Mouse (Mus musculus): ENCODE measurements around the gene Elf1.
"Not testable (repeated sequence)": the region's sequence is repeated elsewhere in the genome, so short reads cannot be mapped to it uniquely, and the experiment has no call there.

Gene Elf1

GRCm38 (mm10) chr14:79521471-79522117 lies 40.6 kb downstream of the Elf1 start:
- DNase-seq (ENCODE audit: low spot score), result no peak

DNA sequence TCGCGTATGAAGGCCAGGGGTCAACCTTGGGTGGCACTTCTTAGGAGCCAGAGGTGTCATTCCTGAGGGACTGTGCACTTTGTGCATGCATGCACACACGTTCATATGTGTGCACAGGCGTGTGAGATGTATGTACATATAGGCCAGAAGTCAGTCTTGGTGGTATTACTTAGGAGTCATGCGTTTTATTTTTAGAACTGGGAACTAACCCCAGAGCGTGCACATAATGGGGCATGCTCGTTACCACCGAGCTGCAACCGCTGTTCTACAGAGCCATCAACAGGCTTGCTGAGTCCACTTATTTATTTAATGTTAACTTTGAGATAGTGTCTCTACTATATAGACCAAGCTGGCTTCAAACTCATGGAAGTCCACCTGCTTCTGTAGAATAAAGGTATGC lies 41.4 kb downstream of the Elf1 start:
- DNase-seq (ENCODE audit: low spot score), result no peak

DNA sequence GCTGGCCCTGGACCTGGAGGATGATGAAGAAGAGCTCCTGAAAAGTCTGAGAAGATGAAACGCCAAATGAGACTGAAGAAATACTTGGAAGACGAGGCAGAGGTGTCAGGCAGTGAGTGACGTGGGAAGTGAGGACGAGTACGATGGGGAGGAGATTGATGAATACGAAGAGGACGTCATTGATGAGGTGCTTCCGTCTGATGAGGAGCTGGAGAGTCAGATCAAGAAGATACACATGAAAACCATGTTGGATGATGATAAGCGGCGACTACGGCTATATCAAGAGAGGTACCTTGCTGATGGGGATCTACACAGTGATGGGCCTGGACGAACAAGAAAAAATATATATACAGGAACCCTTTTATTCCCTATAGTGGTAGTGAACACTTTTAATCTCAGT lies 45.1 kb downstream of the Elf1 start:
- not testable (repeated sequence) for DNase-seq (ENCODE audit: low spot score)

- DNase-seq (ENCODE audit: low spot score), result no peak
These were observed 46.7 kb downstream of the Elf1 start for GRCm38 (mm10) chr14:79527704-79528103.

DNA sequence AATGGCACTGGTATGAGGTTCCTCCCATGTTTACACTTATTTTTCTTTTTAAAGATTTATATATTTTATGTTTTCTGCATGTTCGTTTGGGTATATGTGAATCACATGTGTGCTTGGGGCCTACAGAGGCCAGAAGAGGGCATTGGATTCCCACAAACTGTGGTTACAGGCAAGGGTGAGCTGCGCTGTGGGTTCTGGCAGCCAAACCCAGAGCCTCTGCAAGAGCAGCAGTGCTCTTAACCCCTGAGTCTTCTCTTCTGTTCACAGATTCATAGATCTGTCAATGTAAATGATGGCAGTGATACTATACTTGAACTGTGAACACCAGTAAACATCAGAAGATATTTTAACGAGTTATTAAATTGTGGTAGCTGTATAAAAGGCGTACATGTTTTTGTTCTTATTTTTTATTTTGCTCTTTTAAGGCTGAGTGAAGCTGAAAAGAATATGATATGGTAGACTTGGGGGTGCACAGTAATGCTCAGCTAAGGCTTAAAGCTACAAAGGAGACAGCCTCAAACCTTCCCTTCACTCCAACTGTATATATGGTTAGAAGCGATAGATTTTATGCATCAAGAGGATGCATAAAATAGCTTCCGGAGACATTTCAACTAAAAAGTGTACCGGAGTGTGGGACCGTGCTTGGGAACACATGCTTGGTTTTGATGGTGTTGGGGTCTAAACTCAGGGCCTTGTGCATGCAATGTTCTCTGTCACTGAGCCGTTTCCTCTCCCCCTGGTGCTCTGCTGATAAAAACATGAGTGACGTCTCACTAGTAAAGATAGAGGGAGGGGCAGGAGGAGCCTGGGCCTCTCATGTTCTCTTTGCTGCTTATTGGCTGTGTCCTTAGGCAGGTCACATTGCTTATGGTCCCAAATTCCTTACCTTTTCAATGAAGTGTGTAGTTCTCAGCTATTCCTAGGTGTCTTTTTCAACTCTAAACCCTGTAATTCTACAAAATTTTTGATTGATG lies 48.9 kb downstream of the Elf1 start:
- no peak for DNase-seq (ENCODE audit: low spot score)

DNA sequence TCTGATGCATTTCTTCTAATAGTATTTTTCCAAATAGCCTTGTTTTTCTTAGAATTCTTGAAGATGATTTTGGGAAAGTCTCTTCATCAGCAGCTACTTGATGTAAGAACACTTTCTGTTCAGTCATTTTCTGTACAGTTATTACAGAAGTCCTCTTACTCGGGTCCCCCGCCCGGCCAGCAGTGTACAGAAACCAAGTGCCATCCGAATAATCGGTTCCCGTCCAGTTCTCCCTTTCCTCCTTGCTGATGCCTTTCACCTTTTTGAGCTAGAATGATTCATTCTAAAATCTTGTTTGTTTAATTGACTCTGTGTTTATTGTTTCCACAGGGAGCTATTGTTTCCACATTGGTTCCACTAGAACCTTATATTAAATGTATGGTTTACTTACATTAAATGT lies 49.8 kb downstream of the Elf1 start:
- DNase-seq (ENCODE audit: low spot score), result no peak

DNA sequence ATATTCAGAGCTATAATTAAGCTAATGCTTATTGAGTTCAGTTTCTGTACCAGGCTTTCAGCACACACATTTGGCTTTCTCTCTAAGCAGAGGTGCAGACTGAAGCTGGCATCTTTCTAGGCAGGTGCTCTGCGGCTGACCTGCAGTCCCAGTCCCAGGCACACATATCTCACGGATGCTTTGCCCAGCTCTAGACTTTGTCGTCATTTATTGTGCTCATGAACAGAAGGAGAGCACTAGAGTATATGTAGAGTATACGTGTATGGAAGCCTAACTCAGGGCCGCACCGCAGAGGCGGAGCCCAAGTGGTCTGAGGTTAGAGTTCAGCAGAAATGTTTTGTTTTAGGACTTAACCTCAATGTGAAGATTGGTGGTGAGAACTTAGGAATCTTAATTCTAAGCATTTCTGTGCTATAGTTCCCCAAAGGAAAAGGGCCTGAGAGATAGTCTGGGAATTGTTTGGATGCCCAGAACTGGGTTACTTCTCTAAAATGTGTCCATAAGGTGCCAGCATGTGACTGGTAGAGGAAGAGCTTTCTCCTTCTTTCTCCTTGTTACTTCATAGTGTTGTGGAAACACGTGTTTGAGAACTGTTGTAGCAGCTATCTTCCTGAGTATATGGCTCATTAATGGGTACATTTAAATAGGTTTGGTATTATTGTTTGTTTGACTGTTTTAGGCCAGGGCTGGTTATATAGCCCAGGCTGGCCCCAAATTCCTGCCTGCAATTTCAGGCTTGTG lies 51.2 kb downstream of the Elf1 start:
- DNase-seq (ENCODE audit: low spot score), result no peak

- no peak for DNase-seq (ENCODE audit: low spot score)
These were observed 52.4 kb downstream of the Elf1 start for GRCm38 (mm10) chr14:79533350-79533749.

DNA sequence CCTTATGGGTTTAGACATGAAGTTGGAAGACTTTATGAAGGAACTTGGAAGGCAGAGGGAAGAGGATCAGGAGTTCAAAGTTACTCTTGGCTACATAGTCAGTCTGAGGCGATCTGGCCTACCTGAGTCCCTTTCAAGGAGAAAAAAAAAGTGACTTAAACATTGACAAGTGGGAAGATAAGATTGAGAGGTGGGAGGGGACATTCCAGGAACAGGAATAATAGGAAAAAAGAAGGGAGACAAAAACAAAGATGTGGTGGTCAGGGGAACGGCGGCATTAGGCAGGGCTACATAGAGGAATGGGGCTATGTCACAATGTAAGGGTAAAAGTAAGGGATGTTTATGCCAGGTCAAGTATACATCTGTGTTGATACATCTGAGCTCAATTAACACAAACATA lies 53.2 kb downstream of the Elf1 start:
- DNase-seq (ENCODE audit: low spot score), result no peak

- DNase-seq (ENCODE audit: low spot score), result not testable (repeated sequence)
These were observed 53.7 kb downstream of the Elf1 start for GRCm38 (mm10) chr14:79534656-79535055.

GRCm38 (mm10) chr14:79535318-79535717 lies 54.3 kb downstream of the Elf1 start:
- DNase-seq (ENCODE audit: low spot score), result peak; percentile 55

DNA sequence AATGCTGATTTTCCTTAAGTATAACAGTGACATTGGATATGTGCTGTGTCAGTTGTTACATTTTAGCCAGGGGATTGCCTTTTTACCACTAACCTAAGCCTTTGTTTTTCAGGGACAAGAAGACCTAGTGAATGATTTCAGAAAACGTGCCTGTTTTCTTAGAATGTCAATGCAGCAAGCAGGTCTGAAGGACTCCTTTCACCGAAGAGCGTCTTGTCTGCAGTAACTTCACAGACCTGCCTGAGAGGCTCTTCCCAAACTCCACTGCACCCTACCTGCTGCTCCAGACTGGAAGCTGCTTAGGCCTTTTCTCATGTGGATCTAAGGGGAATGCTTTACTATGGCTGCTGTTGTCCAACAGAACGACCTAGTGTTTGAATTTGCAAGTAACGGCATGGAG lies 55.0 kb downstream of the Elf1 start:
- DNase-seq (ENCODE audit: low spot score), result no peak

DNA sequence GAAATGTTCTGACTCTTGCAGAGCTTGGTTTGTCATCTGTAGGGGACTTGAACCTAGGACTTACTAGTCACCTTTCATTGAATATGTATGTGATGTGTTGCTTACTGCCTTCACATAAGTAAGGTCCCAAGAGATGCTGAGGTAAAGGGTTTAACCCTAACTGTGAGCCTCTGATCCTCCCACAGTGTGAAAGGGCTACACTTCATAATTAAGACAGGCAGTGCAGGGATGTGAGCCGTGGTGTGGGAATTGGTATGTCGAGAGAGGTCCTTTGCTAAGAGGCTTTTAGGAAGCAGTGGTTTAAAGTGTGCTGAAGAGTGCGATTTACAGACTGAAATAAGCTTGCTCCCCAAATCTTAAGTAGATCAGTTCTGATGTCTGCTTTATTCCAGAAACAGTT lies 55.8 kb downstream of the Elf1 start:
- no peak for DNase-seq (ENCODE audit: low spot score)

GRCm38 (mm10) chr14:79537463-79537862 lies 56.5 kb downstream of the Elf1 start:
- peak; percentile 62 for DNase-seq (ENCODE audit: low spot score)

DNA sequence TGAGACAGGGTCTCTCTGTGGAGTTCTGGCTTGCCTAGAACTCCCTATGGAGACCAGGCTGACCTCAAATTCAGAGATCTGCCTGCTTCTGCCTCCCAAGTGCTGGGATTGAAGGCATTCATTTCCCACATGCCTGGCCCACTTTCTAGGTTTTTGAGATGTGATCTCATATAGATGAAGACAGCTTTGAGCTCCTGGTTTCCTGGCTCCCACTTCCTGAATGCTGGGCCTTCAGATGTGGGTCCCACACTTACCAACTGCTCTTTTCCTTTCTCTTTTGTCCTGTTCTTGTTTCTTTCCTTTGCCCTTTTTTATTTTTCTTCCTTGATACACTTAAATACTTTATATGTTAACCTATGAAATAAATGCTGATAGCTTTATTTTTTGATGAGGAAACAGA lies 56.9 kb downstream of the Elf1 start:
- no peak for DNase-seq (ENCODE audit: low spot score)

- no peak for DNase-seq (ENCODE audit: low spot score)
These were observed 60.6 kb downstream of the Elf1 start for GRCm38 (mm10) chr14:79541606-79542005.

DNA sequence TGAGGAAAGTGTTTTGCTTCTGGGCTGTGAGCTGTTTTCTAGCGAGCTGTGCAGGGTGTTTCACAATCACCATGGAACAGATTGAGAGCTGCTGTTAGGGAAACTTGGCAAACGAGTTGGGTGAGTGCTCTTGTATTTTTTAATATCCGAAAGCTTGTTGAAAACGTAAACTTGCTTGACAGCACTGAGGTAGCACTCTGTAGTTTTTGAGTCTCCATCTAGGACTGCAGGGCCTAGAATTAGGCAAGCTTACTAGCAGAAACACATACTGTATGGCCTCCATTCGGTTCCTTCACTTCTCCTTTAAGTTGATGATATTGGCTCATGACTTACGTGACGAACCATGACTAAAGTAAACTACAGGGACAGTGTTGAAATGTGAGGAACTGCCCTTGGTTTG lies 68.3 kb downstream of the Elf1 start:
- no peak for DNase-seq (ENCODE audit: low spot score)

DNA sequence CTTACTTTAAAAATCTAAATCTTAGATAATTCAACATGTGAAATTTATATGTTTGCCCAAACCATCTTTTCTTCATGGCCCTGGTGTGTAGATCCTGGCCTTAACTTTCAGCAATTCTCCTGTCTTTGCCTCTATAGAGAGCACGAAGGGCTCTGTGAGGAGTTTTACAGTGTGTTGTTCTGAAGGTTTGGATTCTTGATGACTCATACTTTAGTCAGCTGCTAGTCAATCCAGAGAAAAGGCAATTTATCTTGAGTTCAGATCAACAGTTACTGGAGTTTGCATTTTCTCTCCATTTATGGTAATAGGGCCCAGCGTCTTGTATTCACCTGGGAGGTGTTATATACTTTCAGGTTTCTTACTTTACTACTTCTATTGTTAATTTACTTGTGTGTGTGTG lies 70.9 kb downstream of the Elf1 start:
- no peak for DNase-seq (ENCODE audit: low spot score)

GRCm38 (mm10) chr14:79552854-79553253 lies 71.9 kb downstream of the Elf1 start:
- DNase-seq (ENCODE audit: low spot score), result no peak

DNA sequence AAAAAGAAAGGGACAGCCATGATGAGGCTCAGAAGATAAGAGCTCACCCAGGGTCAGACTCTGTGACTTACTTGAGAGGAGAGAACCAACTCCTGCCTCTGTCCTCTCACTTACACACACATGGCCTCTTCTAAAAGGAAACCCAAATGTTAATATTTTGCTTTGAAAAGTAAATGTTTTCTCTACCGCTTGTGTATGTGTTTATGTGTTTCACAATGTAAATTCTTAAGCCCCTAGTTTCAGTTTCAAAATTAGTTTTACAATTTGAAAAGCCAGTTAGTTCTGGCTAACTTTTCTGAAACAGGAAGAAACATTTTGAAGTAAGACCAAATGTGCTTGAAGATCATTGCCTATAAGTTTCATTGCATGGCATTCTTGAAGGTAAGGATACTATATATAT lies 76.8 kb downstream of the Elf1 start:
- DNase-seq (ENCODE audit: low spot score), result no peak

DNA sequence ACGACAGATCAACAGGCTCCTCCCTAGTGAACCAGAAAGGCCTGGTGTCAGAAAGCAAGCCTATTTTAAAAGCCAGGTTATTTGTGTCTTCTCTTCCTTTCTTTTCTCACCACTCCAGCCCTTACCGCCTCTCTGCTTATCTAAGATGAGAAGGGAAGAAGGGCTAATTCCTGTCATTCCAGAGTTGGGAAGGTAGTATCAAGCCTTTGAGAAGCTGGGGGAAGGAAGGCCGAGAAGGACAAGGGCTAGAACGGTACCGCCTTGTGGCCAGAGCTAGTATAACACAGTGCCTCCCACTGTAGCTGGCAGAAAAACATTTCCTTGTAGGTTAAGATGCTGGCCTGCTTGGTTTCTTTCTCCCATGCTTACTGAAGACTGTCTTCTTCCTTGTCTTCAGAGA lies 81.8 kb downstream of the Elf1 start:
- DNase-seq (ENCODE audit: low spot score), result peak; percentile 28

- no peak for DNase-seq (ENCODE audit: low spot score)
These were observed 83.8 kb downstream of the Elf1 start for GRCm38 (mm10) chr14:79564784-79565183.
